Mouse (Mus musculus): ENCODE results near the gene Slc22a8. TPM values are rescaled to one million over a fixed set of nuclear protein-coding genes. Genes with fewer than 3 reads are reported as not detected.

Slc22a8 gene
- polyA plus RNA-seq (2015; fragmentation: Nextera tagmentation; extraction: Ambion mirVana): 0.09 and 0.11 TPM in 2 replicates

DNA sequence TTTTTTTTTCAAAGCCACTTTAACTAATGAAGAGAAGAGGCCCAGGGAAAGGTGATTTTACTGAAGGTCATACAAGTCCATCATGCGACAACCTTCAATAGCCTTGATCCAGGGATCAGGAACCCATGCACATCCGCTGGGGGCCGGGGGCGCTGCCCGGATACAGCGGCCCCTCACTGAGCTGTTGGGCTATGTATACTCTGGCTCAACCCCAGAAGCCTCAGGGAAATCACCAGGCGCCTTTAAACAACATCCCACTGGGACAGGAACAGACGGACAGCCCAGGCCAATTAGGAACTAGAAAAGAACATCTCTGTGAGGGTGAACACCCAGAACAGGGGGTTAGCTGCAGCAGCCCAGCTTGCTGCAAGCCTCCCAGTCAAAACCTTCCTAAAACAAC, at the start of gene Slc22a8:
Gene Slc22a8, plus strand, starts transcription at position 301 of the 400 bp plus-strand sequence.
- no peak for ATAC-seq (ENCODE audit: low read depth)
- WGBS: 53% methylated on average over 8 of the region's 8 CpGs

DNA sequence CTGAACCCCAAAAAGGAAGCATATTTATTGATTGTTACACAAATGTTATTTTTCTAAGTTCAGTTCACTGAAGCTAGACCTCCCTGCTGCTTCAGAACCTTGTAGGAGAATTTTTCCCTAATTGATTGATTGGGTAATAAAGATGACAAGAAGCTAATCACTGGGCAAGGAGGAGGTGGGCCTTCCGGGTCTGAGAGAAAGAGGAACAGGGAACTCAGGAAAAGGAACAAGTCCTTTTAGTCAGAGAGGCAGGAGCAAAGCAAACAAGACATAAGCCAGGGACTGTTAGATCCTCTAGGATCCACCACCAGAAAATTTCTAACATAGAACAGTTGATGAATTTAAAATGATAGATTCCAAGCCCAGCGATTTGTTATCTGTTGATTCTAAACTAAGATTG, 32.2 kb upstream of the Slc22a8 start:
- Histone ChIP-seq H3K27me3 (ENCODE audit: control insufficient read depth, insufficient read depth, low read depth, low read length) (no peaks in the 10 kb centered on the region), H3K4me2 (ENCODE audit: low read depth, low read length) (no peak overlapping the region), H3K36me3 (ENCODE audit: control insufficient read depth, insufficient read depth, low read length) (no peaks in the 10 kb centered on the region), H3K4me3 (ENCODE audit: low read length) (no peak overlapping the region), H3K4me1 (replicated peaks; ENCODE audit: control insufficient read depth, insufficient read depth, low read length) (no peaks in the 10 kb centered on the region), H3K9ac (ENCODE audit: low read length) (no peak overlapping the region), H3K9me3 (ENCODE audit: control insufficient read depth, low read length) (no peaks in the 10 kb centered on the region), H3K27ac (ENCODE audit: low read length) (no peak overlapping the region)
- ATAC-seq (ENCODE audit: low read depth): no peak
- WGBS: 43% methylated on average over 2 of the region's 2 CpGs

More for the DNA sequence above, at the start of gene Slc22a8:
- Histone ChIP-seq H3K27ac (ENCODE audit: low read length) (no peak within 1 kb of the TSS), H3K4me2 (ENCODE audit: low read depth, low read length) (no peak within 1 kb of the TSS), H3K36me3 (ENCODE audit: control insufficient read depth, insufficient read depth, low read length) (no peaks in the 10 kb centered on the region), H3K4me3 (ENCODE audit: low read length) (no peak within 1 kb of the TSS), H3K9me3 (ENCODE audit: control insufficient read depth, low read length) (no peaks in the 10 kb centered on the region), H3K9ac (ENCODE audit: low read length) (no peak within 1 kb of the TSS), H3K27me3 (ENCODE audit: control insufficient read depth, insufficient read depth, low read depth, low read length) (no peaks in the 10 kb centered on the region), H3K4me1 (replicated peaks; ENCODE audit: control insufficient read depth, insufficient read depth, low read length) (peaks cover 8% of the 10 kb centered on the region)

DNA sequence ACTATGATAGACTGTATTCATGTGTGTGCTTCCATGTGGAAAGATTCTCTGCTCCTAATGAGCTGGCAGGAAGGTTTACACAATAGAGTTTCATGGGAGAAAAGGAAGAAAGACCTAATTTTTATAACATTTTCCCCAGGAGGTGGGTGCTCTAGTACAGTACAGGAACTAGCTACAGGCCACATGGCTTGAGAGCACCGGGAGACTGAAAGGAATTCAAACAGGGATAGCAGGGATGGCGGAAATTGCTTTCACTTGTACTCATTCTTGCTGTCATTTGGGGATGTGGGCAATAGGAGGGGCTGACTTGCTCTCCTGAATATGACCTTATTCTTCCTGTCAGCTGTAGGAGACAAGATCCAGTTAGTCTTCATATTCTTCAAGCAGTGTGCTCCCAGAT, 27.0 kb upstream of the Slc22a8 start:
- WGBS: 23% methylated on average over 2 of the region's 2 CpGs
- Histone ChIP-seq H3K4me1 (replicated peaks; ENCODE audit: control insufficient read depth, insufficient read depth, low read length) (no peaks in the 10 kb centered on the region), H3K9me3 (ENCODE audit: control insufficient read depth, low read length) (no peaks in the 10 kb centered on the region), H3K27me3 (ENCODE audit: control insufficient read depth, insufficient read depth, low read depth, low read length) (no peaks in the 10 kb centered on the region), H3K36me3 (ENCODE audit: control insufficient read depth, insufficient read depth, low read length) (no peaks in the 10 kb centered on the region), H3K27ac (ENCODE audit: low read length) (no peak overlapping the region), H3K9ac (ENCODE audit: low read length) (no peak overlapping the region), H3K4me2 (ENCODE audit: low read depth, low read length) (no peak overlapping the region), H3K4me3 (ENCODE audit: low read length) (no peak overlapping the region)
- no peak for ATAC-seq (ENCODE audit: low read depth)

DNA sequence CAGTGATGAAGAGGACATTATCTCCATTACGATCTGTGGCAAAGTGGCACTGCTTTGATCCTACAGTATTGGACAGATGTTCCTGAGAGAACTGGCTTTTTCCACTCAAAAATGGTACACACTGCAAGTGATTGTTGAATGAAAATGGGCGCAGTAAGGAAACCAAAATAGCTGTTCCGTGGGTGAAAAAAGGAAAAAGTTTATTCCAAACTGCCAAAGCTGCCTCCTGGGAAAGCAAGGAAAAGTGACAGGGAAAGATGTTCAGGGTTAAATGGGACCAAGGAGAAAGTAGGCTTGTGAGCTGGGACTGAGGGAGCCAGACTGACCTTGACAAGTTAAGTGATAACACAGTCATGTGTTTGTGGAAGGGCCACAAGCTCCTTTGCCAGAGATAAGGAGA, 26.6 kb upstream of the Slc22a8 start:
- Histone ChIP-seq H3K27ac (ENCODE audit: low read length) (no peak overlapping the region), H3K9me3 (ENCODE audit: control insufficient read depth, low read length) (no peaks in the 10 kb centered on the region), H3K4me1 (replicated peaks; ENCODE audit: control insufficient read depth, insufficient read depth, low read length) (no peaks in the 10 kb centered on the region; the same call in 1 of the 2 replicates), H3K4me3 (ENCODE audit: low read length) (no peak overlapping the region), H3K36me3 (ENCODE audit: control insufficient read depth, insufficient read depth, low read length) (no peaks in the 10 kb centered on the region), H3K9ac (ENCODE audit: low read length) (no peak overlapping the region), H3K27me3 (ENCODE audit: control insufficient read depth, insufficient read depth, low read depth, low read length) (no peaks in the 10 kb centered on the region), H3K4me2 (ENCODE audit: low read depth, low read length) (no peak overlapping the region)
- ATAC-seq (ENCODE audit: low read depth): no peak
- 40% methylated on average over 3 of the region's 3 CpGs for WGBS

DNA sequence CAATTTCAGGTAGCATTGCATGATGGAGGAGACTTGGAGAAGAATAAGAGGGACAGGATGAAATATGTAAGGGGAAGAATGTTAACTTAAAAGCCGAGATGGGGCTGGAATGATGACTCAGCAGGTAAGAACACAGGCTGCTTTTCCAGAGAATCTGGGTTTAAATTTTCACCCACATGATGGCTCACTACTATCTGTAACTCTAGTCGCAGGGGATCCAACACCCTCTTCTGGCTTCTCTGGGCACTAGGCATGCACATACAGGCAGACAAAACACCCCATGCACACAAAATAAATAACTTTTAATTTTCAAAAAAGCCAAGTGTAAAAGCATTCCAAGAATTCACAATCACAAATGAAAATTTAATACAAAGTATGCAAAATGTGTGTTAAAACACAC, 25.8 kb upstream of the Slc22a8 start:
- no peak for ATAC-seq (ENCODE audit: low read depth)
- no peak overlapping the region for H3K9ac ChIP-seq (ENCODE audit: low read length)
- H3K4me3 ChIP-seq (ENCODE audit: low read length): no peak overlapping the region
- WGBS: 33% methylated on average over 2 of the region's 2 CpGs
- no peaks in the 10 kb centered on the region for H3K36me3 ChIP-seq (ENCODE audit: control insufficient read depth, insufficient read depth, low read length)
- no peaks in the 10 kb centered on the region for H3K9me3 ChIP-seq (ENCODE audit: control insufficient read depth, low read length)
- no peaks in the 10 kb centered on the region for H3K27me3 ChIP-seq (ENCODE audit: control insufficient read depth, insufficient read depth, low read depth, low read length)
- H3K27ac ChIP-seq (ENCODE audit: low read length): no peak overlapping the region
- H3K4me1 ChIP-seq (replicated peaks; ENCODE audit: control insufficient read depth, insufficient read depth, low read length): no peaks in the 10 kb centered on the region; the same call in 1 of the 2 replicates
- no peak overlapping the region for H3K4me2 ChIP-seq (ENCODE audit: low read depth, low read length)

DNA sequence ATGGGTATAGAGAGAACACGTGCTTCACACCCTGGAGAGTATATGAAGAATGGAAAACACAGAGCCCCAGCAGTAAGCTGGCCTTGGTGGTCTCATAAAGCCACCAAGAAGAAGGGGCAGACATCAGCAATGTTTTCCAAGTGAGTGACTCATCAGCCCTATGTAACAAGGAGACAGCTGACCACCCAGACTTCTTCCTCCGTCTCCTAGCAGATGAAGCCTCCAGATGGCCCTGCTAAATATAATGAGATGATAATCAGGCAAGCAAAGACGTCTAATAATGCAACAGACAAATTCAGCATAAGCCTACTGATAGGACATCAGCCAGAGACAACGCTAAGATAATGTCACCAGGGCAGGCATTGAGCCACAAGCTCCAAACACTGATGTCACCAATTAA, 25.1 kb upstream of the Slc22a8 start:
- Histone ChIP-seq H3K9me3 (ENCODE audit: control insufficient read depth, low read length) (no peaks in the 10 kb centered on the region), H3K4me3 (ENCODE audit: low read length) (no peak overlapping the region), H3K27me3 (ENCODE audit: control insufficient read depth, insufficient read depth, low read depth, low read length) (no peaks in the 10 kb centered on the region), H3K4me1 (replicated peaks; ENCODE audit: control insufficient read depth, insufficient read depth, low read length) (no peaks in the 10 kb centered on the region; the same call in 1 of the 2 replicates), H3K4me2 (ENCODE audit: low read depth, low read length) (no peak overlapping the region), H3K27ac (ENCODE audit: low read length) (no peak overlapping the region), H3K36me3 (ENCODE audit: control insufficient read depth, insufficient read depth, low read length) (no peaks in the 10 kb centered on the region), H3K9ac (ENCODE audit: low read length) (no peak overlapping the region)
- WGBS: 44% methylated on average over 4 of the region's 4 CpGs
- ATAC-seq (ENCODE audit: low read depth): no peak

DNA sequence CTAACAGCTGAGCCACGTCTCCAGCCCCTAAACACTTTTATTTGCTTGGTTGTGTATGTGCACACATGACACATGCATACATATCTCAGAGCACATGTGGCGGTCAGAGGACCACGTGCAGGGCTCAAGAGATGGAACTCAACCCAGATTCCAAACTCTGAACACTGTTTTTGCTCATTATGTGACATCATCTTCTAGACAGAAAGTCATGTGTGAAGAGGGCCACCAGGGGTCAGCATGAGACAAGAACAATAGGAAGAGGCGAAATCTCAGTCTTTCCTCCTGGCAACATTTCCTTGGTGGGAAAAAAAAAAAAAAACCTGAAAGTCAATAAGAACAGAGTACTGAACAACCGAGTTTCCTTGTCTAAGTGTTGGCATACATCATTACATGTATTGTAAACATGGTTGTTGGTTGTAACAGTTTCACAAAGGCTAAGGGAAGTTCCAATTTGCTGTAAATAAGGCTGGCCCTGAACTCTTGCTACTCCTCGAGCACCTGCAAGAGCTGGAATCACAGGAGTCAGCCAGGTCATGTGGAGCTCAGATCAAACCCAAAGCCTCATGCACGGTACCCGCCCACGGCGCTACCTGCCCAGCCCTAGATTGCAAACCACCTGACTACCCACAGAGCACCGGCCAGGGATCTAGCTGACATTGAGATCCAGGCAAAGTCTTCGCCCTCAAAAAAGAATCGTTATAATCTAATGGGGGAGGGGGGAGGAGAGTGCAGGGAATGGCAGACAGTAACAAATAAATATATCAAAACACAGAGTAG, 23.8 kb upstream of the Slc22a8 start:
- Histone ChIP-seq H3K9ac (ENCODE audit: low read length) (no peak overlapping the region), H3K27me3 (ENCODE audit: control insufficient read depth, insufficient read depth, low read depth, low read length) (no peaks in the 10 kb centered on the region), H3K36me3 (ENCODE audit: control insufficient read depth, insufficient read depth, low read length) (no peaks in the 10 kb centered on the region), H3K4me1 (replicated peaks; ENCODE audit: control insufficient read depth, insufficient read depth, low read length) (no peaks in the 10 kb centered on the region; the same call in 1 of the 2 replicates), H3K4me2 (ENCODE audit: low read depth, low read length) (no peak overlapping the region), H3K27ac (ENCODE audit: low read length) (no peak overlapping the region), H3K9me3 (ENCODE audit: control insufficient read depth, low read length) (no peaks in the 10 kb centered on the region), H3K4me3 (ENCODE audit: low read length) (no peak overlapping the region)
- 45% methylated on average over 13 of the region's 13 CpGs for WGBS
- ATAC-seq (ENCODE audit: low read depth): no peak

DNA sequence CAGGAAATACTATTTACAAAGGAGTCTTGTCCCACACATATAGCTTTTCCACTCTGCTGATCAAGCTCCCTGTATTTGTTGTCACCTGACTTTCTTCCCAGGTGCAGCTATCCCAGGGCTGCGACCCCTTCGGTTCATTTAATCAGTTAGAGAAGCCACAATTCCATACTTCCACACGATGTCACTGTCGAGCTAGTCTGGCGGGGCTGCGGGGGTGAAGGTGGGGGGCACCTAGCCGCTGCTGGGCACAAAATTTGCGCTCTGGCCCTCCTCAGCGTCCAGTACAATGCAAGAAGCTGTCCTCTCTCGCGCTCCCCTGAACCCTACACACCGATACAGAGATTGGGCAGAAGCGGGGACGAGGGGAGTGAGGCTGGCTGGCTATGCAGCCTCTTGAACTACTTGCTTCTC, 21.6 kb upstream of the Slc22a8 start:
- H3K36me3 ChIP-seq (ENCODE audit: control insufficient read depth, insufficient read depth, low read length): no peaks in the 10 kb centered on the region
- no peak overlapping the region for H3K27ac ChIP-seq (ENCODE audit: low read length)
- H3K4me2 ChIP-seq (ENCODE audit: low read depth, low read length): peak overlapping the region; percentile 57
- ATAC-seq (ENCODE audit: low read depth): peak; percentile 28; the same call in 1 of the 2 replicates
- H3K9me3 ChIP-seq (ENCODE audit: control insufficient read depth, low read length): no peaks in the 10 kb centered on the region
- H3K4me1 ChIP-seq (replicated peaks; ENCODE audit: control insufficient read depth, insufficient read depth, low read length): no peaks in the 10 kb centered on the region; the same call in 1 of the 2 replicates
- WGBS: 6% methylated on average over 14 of the region's 14 CpGs
- H3K4me3 ChIP-seq (ENCODE audit: low read length): peak overlapping the region; percentile 31
- no peaks in the 10 kb centered on the region for H3K27me3 ChIP-seq (ENCODE audit: control insufficient read depth, insufficient read depth, low read depth, low read length)
- peak overlapping the region; percentile 40 for H3K9ac ChIP-seq (ENCODE audit: low read length)

DNA sequence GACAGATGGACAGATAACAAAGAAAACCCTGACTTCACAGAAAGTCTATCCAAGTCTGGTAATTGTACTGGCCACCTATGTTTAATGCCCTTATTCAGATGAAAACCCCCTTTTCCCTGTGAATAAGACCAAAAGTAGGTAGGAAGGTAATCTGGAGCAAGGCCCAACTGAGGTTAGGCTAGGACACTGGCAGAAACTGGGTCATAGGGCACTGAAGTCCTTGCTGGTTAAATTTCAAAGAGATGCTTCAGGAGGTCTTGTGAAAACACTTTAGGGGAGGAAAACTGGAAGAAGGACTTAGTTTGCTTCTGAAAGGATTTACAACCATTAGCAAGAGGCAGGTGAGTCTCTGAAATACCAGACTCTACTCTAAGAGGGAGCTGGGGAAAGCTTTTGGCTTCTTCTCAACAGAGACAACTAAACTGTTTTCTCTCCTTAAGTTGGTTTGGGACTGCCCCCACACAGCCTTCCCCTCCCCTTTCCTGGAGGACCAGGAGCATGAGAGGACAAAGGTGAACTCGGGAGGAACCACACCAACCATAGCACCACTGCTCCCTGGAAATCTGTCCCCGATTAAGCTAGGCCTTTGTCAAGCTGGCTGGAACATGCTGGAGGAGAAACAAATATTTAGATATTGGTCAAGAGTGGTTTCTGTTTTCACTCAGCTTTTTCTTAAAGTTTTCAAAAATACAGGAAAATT, 20.6 kb upstream of the Slc22a8 start:
- Histone ChIP-seq H3K27me3 (ENCODE audit: control insufficient read depth, insufficient read depth, low read depth, low read length) (no peaks in the 10 kb centered on the region), H3K4me3 (ENCODE audit: low read length) (no peak overlapping the region), H3K9me3 (ENCODE audit: control insufficient read depth, low read length) (no peaks in the 10 kb centered on the region), H3K36me3 (ENCODE audit: control insufficient read depth, insufficient read depth, low read length) (no peaks in the 10 kb centered on the region), H3K27ac (ENCODE audit: low read length) (no peak overlapping the region), H3K4me1 (replicated peaks; ENCODE audit: control insufficient read depth, insufficient read depth, low read length) (no peaks in the 10 kb centered on the region; the same call in 1 of the 2 replicates), H3K4me2 (ENCODE audit: low read depth, low read length) (no peak overlapping the region), H3K9ac (ENCODE audit: low read length) (no peak overlapping the region)
- 49% methylated on average over 2 of the region's 2 CpGs for WGBS
- ATAC-seq (ENCODE audit: low read depth): no peak

Data from lung, embryonic 16.5 days (tissue).